Mouse (Mus musculus) brown adipose tissue, adult 24 weeks (tissue): ENCODE data around the gene Prpf6. TPM values are rescaled to one million over a fixed set of nuclear protein-coding genes. Genes with fewer than 3 reads are reported as not detected.

Experiments
- H3K27ac ChIP-seq: fragments of 200-500 bp; replicated peaks from 2 replicates; pipeline ENCODE4 v1.5.1; 2012; ENCODE audit warnings: low read depth, mild to moderate bottlenecking, low read length
- H3K4me1 ChIP-seq: fragments of 200-500 bp; 2 replicates; pipeline ENCODE4 v1.6.1; 2012; ENCODE audit warnings: low read length, mixed read lengths; ENCODE audit not compliant: control insufficient read depth, insufficient read depth, insufficient read length
- H3K4me3 ChIP-seq: fragments of 200-500 bp; 2 replicates; pipeline ENCODE4 v1.5.1; 2012; ENCODE audit warnings: low read depth, mild to moderate bottlenecking, low read length, moderate library complexity; ENCODE audit not compliant: insufficient read depth
- polyA plus RNA-seq: library from polyadenylated mRNA; stranded (reverse); fragments of >200 nt; gene quantifications from 2 replicates; pipeline ENCODE4 v1.2.4, GENCODE M21; 2012; ENCODE audit not compliant: missing spikeins, insufficient read depth, insufficient read length

Gene Prpf6
- polyA plus RNA-seq, 1 experiment = 23.7 TPM

- H3K4me3 ChIP-seq = no peak overlapping the region
- H3K27ac ChIP-seq = no peak overlapping the region
- H3K4me1 ChIP-seq = no peaks in the 10 kb centered on the region
Observed at GRCm38 (mm10) chr2:181653065-181653464, 61.4 kb downstream of the Prpf6 start.

GRCm38 (mm10) chr2:181653523-181653922, 61.9 kb downstream of the Prpf6 start:
- H3K27ac ChIP-seq = no peak overlapping the region
- no peaks in the 10 kb centered on the region for H3K4me1 ChIP-seq
- no peak overlapping the region for H3K4me3 ChIP-seq

- peaks cover 12% of the 10 kb centered on the region for H3K4me1 ChIP-seq
- no peak within 1 kb of the TSS for H3K4me3 ChIP-seq
- no peak within 1 kb of the TSS for H3K27ac ChIP-seq
Observed at GRCm38 (mm10) chr2:181656734-181657133, 65.1 kb downstream of the Prpf6 start, which contains the start of gene Gm29797. TSS of gene Gm29797 (plus strand) at chr2:181657034.

GRCm38 (mm10) chr2:181657441-181657840, 65.8 kb downstream of the Prpf6 start:
- Histone ChIP-seq H3K27ac (no peak overlapping the region), H3K4me3 (no peak overlapping the region), H3K4me1 (peaks cover 16% of the 10 kb centered on the region)

GRCm38 (mm10) chr2:181658528-181658927, 66.9 kb downstream of the Prpf6 start:
- Histone ChIP-seq H3K4me3 (no peak overlapping the region), H3K27ac (peak overlapping the region; percentile 36), H3K4me1 (peaks cover 16% of the 10 kb centered on the region)

GRCm38 (mm10) chr2:181658930-181659555, 67.4 kb downstream of the Prpf6 start:
- Histone ChIP-seq H3K4me3 (no peak overlapping the region), H3K4me1 (peaks cover 20% of the 10 kb centered on the region), H3K27ac (peak overlapping the region; percentile 71)

- Histone ChIP-seq H3K4me3 (no peak overlapping the region), H3K27ac (peak overlapping the region; percentile 93)
Observed at GRCm38 (mm10) chr2:181659609-181660055, 68.0 kb downstream of the Prpf6 start.

GRCm38 (mm10) chr2:181662620-181663297, 71.1 kb downstream of the Prpf6 start:
- Histone ChIP-seq H3K4me3 (no peak overlapping the region), H3K27ac (peak overlapping the region; percentile 93), H3K4me1 (peaks cover 20% of the 10 kb centered on the region)

More at GRCm38 (mm10) chr2:181659609-181660055, 68.0 kb downstream of the Prpf6 start:
- H3K4me1 ChIP-seq = peaks cover 20% of the 10 kb centered on the region

- no peak overlapping the region for H3K4me3 ChIP-seq
- peak overlapping the region; percentile 93 for H3K27ac ChIP-seq
- H3K4me1 ChIP-seq = peaks cover 20% of the 10 kb centered on the region
Observed at GRCm38 (mm10) chr2:181663298-181663630, 71.6 kb downstream of the Prpf6 start.

GRCm38 (mm10) chr2:181670285-181670912, 78.7 kb downstream of the Prpf6 start:
- Histone ChIP-seq H3K27ac (peak overlapping the region; percentile 79), H3K4me3 (peak overlapping the region; percentile 76)

GRCm38 (mm10) chr2:181670913-181671311, 79.2 kb downstream of the Prpf6 start:
- Histone ChIP-seq H3K27ac (peak overlapping the region; percentile 79), H3K4me3 (peak overlapping the region; percentile 76), H3K4me1 (peaks cover 22% of the 10 kb centered on the region)

More at GRCm38 (mm10) chr2:181670285-181670912, 78.7 kb downstream of the Prpf6 start:
- peaks cover 22% of the 10 kb centered on the region for H3K4me1 ChIP-seq

GRCm38 (mm10) chr2:181671326-181671725, 79.7 kb downstream of the Prpf6 start, which contains the start of gene Sox18:
TSS of gene Sox18 (minus strand) at chr2:181671640.
- Histone ChIP-seq H3K4me1 (peaks cover 25% of the 10 kb centered on the region), H3K27ac (peak within 1 kb of the TSS; percentile 89), H3K4me3 (peak within 1 kb of the TSS; percentile 76)

- Histone ChIP-seq H3K4me3 (peak overlapping the region; percentile 76), H3K4me1 (peaks cover 25% of the 10 kb centered on the region), H3K27ac (peak overlapping the region; percentile 89)
Observed at GRCm38 (mm10) chr2:181671984-181672383, 80.3 kb downstream of the Prpf6 start.

GRCm38 (mm10) chr2:181673501-181673900, 81.8 kb downstream of the Prpf6 start:
- peak overlapping the region; percentile 1; the same call in 1 of the 2 replicates for H3K4me3 ChIP-seq
- peak overlapping the region; percentile 89 for H3K27ac ChIP-seq
- peaks cover 29% of the 10 kb centered on the region for H3K4me1 ChIP-seq

- H3K27ac ChIP-seq = peak overlapping the region; percentile 89
- no peak overlapping the region for H3K4me3 ChIP-seq
- peaks cover 31% of the 10 kb centered on the region for H3K4me1 ChIP-seq
Observed at GRCm38 (mm10) chr2:181674934-181675333, 83.3 kb downstream of the Prpf6 start.
